Mouse (Mus musculus) ES-Bruce4 (cell line): ENCODE data around the gene Vps8. TPM values are rescaled to one million over a fixed set of nuclear protein-coding genes. Genes with fewer than 3 reads are reported as not detected.

ENCODE experiments used
- H3K27ac ChIP-seq: 2 replicates; pipeline ENCODE4 v1.5.1; 2012; ENCODE audit warnings: low read length, inconsistent platforms; ENCODE audit not compliant: insufficient read depth
- H3K27me3 ChIP-seq: 2 replicates; pipeline ENCODE4 v1.6.1; 2012; ENCODE audit warnings: mild to moderate bottlenecking, low read length, inconsistent platforms; ENCODE audit not compliant: control insufficient read depth, poor library complexity, insufficient read depth, severe bottlenecking
- H3K36me3 ChIP-seq: 2 replicates; pipeline ENCODE4 v1.6.1; 2012; ENCODE audit warnings: inconsistent platforms, mild to moderate bottlenecking, low read length, moderate library complexity; ENCODE audit not compliant: control insufficient read depth, poor library complexity, insufficient read depth, severe bottlenecking
- H3K4me1 ChIP-seq: one replicate; pipeline ENCODE4 v1.8.1; 2011; ENCODE audit warnings: low read length; ENCODE audit not compliant: control insufficient read depth, insufficient read depth
- H3K4me3 ChIP-seq: 2 replicates; pipeline ENCODE4 v1.5.1; 2011; ENCODE audit warnings: low read depth, mild to moderate bottlenecking, low read length
- H3K9ac ChIP-seq: 2 replicates; pipeline ENCODE4 v1.6.1; 2012; ENCODE audit warnings: low read depth, mild to moderate bottlenecking, inconsistent platforms; ENCODE audit not compliant: poor library complexity, severe bottlenecking
- H3K9me3 ChIP-seq: replicated peaks from 2 replicates; pipeline ENCODE4 v1.6.1; 2012; ENCODE audit warnings: mild to moderate bottlenecking, low read length, inconsistent platforms; ENCODE audit not compliant: control insufficient read depth, poor library complexity, insufficient read depth, severe bottlenecking
- CTCF ChIP-seq: IDR thresholded peaks from one replicate; pipeline ENCODE4 v1.8.1; 2011; ENCODE audit warnings: low read depth, low read length
- EP300 ChIP-seq: IDR thresholded peaks from 2 replicates; pipeline ENCODE4 v1.6.1; 2011; ENCODE audit warnings: low read depth, low read length; ENCODE audit not compliant: insufficient read depth
- POLR2A ChIP-seq: IDR thresholded peaks from one replicate; pipeline ENCODE4 v1.8.1; 2011; ENCODE audit warnings: low read length; ENCODE audit not compliant: insufficient read depth
- polyA plus RNA-seq: library from polyadenylated mRNA; stranded (reverse); fragments of >200 nt; gene quantifications from 2 replicates; pipeline ENCODE4 v1.2.4, GENCODE M21; 2011; ENCODE audit warnings: low read depth; ENCODE audit not compliant: missing spikeins, insufficient read depth, insufficient read length

Gene Vps8
- polyA plus RNA-seq, 1 experiment = 25.4 TPM

DNA sequence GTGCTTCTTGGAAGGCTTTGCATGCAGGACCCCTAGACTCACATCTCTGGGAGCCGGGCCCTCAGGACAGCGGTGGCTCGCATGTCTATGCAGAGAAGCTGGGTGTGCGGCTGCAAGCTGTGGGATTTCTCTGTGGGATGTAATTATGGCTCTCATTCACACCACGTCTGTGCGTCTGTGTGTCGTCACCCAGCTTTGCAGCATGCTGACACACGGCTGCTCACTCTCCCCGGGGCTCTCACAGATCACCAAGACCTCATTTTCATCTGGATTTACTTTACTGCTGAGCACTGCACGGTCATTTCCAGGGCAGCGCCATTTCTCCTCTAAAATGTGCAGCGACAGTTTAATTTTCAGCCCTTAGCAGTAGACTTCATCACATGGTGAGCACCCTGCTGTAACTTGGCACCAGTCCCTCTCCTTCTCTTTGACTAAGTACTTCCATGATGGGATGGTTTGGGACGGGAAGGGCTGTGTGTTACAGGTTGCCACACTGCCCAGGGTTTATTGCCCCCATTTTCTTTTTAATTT, 205.2 kb downstream of the Vps8 start:
- Histone ChIP-seq H3K9me3 (no peaks in the 10 kb centered on the region), H3K36me3 (no peaks in the 10 kb centered on the region), H3K4me3 (no peak overlapping the region), H3K9ac (no peak overlapping the region), H3K27ac (no peak overlapping the region), H3K27me3 (no peaks in the 10 kb centered on the region), H3K4me1 (no peaks in the 10 kb centered on the region)
- TF ChIP-seq EP300 (no peak), CTCF (no peak), POLR2A (no peak)

DNA sequence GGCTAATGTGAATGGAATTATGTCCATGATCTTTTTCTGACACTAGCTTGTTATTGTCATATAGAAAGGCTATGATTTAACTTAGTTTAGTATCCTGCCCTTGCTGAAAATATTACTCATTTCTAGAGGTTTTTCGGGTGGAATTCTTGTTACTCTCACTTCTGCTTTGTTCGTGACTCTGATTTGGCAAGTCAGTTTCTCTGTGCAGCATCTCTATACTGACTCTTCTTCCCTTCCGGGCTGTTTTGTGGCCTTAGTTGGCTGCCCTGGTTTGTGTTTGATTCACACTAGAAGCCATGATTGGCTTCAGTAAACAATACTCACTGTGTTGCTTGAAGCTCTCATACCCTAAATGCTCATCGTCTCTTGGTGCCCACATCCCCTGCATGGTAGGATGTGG, 207.7 kb downstream of the Vps8 start:
- TF ChIP-seq EP300 (no peak), CTCF (no peak)
- no peak overlapping the region for H3K27ac ChIP-seq
- H3K36me3 ChIP-seq = no peaks in the 10 kb centered on the region
- H3K4me1 ChIP-seq = no peaks in the 10 kb centered on the region
- H3K27me3 ChIP-seq = no peaks in the 10 kb centered on the region
- H3K4me3 ChIP-seq = no peak overlapping the region
- no peak overlapping the region for H3K9ac ChIP-seq
- no peaks in the 10 kb centered on the region for H3K9me3 ChIP-seq

DNA sequence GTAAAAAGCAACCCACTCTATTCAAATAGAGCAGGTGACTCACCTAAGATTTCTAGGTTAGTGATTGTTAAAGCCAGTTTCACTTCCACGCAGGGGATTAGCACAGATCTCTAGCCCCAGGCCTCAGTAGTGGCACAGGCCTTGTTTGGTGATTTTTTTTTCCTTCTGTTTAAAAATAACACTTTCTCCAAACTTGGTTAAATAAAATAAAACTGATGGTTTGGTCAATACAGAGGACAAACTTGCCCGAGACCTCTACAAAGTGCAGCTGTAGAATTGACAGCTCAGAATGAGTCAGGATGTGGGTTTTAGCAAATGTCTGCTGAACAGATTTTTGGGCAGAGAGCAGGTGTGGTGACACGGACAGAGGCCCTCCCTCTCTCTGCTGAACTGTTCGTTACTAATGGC, 208.9 kb downstream of the Vps8 start:
- H3K9ac ChIP-seq = no peak overlapping the region
- no peak for TF ChIP-seq POLR2A
- no peak for TF ChIP-seq CTCF
- no peaks in the 10 kb centered on the region for H3K27me3 ChIP-seq
- no peaks in the 10 kb centered on the region for H3K4me1 ChIP-seq
- H3K27ac ChIP-seq = no peak overlapping the region
- H3K9me3 ChIP-seq = no peaks in the 10 kb centered on the region
- H3K36me3 ChIP-seq = no peaks in the 10 kb centered on the region
- no peak overlapping the region for H3K4me3 ChIP-seq

DNA sequence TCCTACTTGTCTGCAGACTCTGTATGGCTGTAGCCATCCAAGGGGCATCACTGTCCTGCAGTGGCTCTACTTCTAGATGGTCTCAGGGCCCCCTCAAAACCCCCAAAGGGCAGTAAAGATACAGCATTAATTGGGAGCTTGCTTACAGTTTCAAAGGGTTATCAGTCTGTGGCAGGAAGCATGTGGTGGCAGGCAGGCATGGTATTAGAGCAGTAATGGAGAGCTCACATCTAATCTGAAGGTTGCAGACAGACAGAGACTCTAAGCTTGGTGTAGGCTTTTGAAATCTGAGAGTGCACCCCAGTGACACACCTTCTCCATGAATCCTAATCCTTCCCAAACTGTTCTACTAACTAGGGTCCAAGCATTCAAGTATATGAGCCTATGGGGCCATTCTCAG, 211.5 kb downstream of the Vps8 start:
- Histone ChIP-seq H3K27me3 (no peaks in the 10 kb centered on the region), H3K4me3 (no peak overlapping the region), H3K4me1 (no peaks in the 10 kb centered on the region), H3K9me3 (no peaks in the 10 kb centered on the region), H3K9ac (no peak overlapping the region), H3K36me3 (no peaks in the 10 kb centered on the region), H3K27ac (no peak overlapping the region)
- TF ChIP-seq POLR2A (no peak), EP300 (no peak), CTCF (no peak)

DNA sequence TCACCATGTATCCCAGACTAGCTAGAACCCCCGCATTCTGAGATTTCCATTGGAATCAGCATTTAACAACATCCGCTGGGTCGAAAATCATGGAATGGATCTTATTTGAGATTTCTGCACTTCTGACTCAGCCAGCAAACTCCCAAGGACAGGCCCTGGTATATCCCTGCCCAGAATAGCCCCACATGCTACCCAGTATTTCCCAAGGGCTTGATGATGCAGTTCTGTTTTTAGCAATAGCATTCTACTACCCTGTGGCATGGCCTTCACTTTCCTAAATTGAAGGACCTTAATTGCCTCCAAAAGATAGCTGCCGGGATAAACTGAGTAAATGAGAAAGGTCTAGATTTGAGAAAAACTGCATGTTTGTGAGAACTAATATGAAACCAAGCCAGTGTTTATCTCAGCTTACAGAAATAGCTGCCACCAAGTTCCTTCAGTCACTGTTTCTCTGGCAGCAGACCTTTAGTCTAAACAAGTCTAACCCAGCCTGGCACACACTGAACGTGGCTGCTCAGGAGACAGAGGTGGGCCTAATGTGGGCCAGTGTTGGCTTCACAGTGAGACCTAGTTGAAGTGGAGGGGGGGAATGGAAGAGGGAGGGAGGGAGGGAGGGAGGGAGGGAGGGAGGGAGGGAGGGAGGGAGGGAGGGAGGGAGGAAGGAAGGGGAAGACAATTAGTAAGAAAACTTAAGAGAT, 213.4 kb downstream of the Vps8 start:
- H3K27me3 ChIP-seq = no peaks in the 10 kb centered on the region
- H3K9me3 ChIP-seq = no peaks in the 10 kb centered on the region
- no peak overlapping the region for H3K27ac ChIP-seq
- no peak overlapping the region for H3K9ac ChIP-seq
- H3K4me3 ChIP-seq = no peak overlapping the region
- TF ChIP-seq CTCF (no peak), EP300 (no peak), POLR2A (no peak)
- no peaks in the 10 kb centered on the region for H3K4me1 ChIP-seq
- no peaks in the 10 kb centered on the region for H3K36me3 ChIP-seq

DNA sequence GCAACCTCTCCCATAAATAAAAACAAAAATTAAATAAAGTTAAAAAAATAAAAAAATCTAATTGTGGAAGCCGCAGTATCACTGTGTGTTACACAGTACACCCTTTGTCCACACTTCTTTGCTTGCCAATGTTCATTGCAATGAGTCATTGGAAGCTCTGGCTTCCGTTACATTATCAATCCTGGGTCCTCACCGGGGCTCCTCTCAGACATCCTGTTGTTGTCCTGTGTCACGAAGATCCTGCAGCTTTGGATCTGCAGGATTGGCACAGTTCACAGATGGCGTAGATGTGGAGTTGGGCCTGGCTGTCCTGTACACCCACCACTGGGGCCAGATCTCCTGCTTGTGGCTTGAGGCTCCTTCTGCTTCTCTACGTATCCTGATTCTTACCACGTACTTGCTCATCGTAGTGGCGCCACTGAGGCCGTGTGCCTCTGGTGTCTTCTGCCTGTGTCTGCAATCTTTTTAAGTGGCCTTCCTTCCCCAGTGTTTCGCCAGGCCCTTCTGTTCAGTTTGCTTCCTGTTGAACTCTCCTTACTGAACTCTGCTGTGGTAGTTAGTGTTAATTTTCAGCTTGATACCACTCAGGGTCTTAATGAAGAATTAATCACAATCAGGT, 214.4 kb downstream of the Vps8 start:
- TF ChIP-seq CTCF = no peak
- no peak for TF ChIP-seq EP300
- TF ChIP-seq POLR2A = no peak
- no peaks in the 10 kb centered on the region for H3K4me1 ChIP-seq
- no peak overlapping the region for H3K4me3 ChIP-seq
- H3K9ac ChIP-seq = no peak overlapping the region
- H3K9me3 ChIP-seq = no peaks in the 10 kb centered on the region
- no peaks in the 10 kb centered on the region for H3K27me3 ChIP-seq
- H3K36me3 ChIP-seq = no peaks in the 10 kb centered on the region
- no peak overlapping the region for H3K27ac ChIP-seq
